19 mouse cellular contexts compared by ENCODE assay signal in genomic region chr7:73813887-73814286, GRCm38 (mm10).
"Had no signal": no experiment of that assay in that cellular context is flagged by ENCODE, and none has a peak within 500 bp of the region (broad histone marks: within the 10 kb centered on the region; RNA-seq: fewer than 3 reads in every experiment).

No protein-coding gene starts in this region.

- DNase-seq: liver, postnatal 0 days; lung, adult 2 months; lung, postnatal 4 days; midbrain, embryonic 14.5 days; retina, postnatal 1 day; right cerebral cortex, adult 18-20 months; right cerebral cortex, postnatal 25 days; right cerebral cortex, postnatal 4 days; spleen, adult 18-20 months; thymus, adult 18-20 months; thymus, postnatal 25 days; thymus, postnatal 4 days had no signal

- H3K27me3 ChIP-seq: liver, embryonic 15.5 days; lung, embryonic 15.5 days; midbrain, embryonic 12.5 days; neural tube, embryonic 15.5 days had no signal

- H3K27ac ChIP-seq: liver, embryonic 15.5 days; lung, embryonic 15.5 days; midbrain, embryonic 10.5 days; midbrain, embryonic 12.5 days; neural tube, embryonic 13.5 days; neural tube, embryonic 15.5 days had no signal

- H3K4me3 ChIP-seq: liver, embryonic 15.5 days; lung, embryonic 15.5 days; midbrain, embryonic 10.5 days; midbrain, embryonic 12.5 days; myocyte; neural tube, embryonic 13.5 days; neural tube, embryonic 15.5 days had no signal

- H3K36me3 ChIP-seq: liver, embryonic 15.5 days; lung, embryonic 15.5 days; midbrain, embryonic 10.5 days; midbrain, embryonic 12.5 days; neural tube, embryonic 13.5 days; neural tube, embryonic 15.5 days had no signal

- H3K4me1 ChIP-seq: lung, embryonic 15.5 days; midbrain, embryonic 10.5 days; midbrain, embryonic 12.5 days; neural tube, embryonic 13.5 days had no signal
